Mouse (Mus musculus) E14TG2a.4 (cell line): ENCODE data around the gene Sox12.
A peak's percentile ranks its signal among the peaks of the same experiment; 100 is the strongest.

Source experiments
- H3K27me3 ChIP-seq: 2 replicates; pipeline ENCODE4 v1.6.1; 2014; ENCODE audit warnings: low read length, control low read depth; ENCODE audit not compliant: insufficient read depth
- H3K36me3 ChIP-seq: 2 replicates; pipeline ENCODE4 v1.6.1; 2014; ENCODE audit warnings: low read length, control low read depth; ENCODE audit not compliant: insufficient read depth
- H3K4me1 ChIP-seq: replicated peaks from 2 replicates; pipeline ENCODE4 v1.6.1; 2014; ENCODE audit warnings: low read depth, low read length, control low read depth
- H3K4me3 ChIP-seq: replicated peaks from 2 replicates; pipeline ENCODE4 v1.5.1; 2014; ENCODE audit warnings: mild to moderate bottlenecking, low read length
- H3K9me3 ChIP-seq: 2 replicates; pipeline ENCODE4 v1.6.1; 2014; ENCODE audit warnings: low read length, control low read depth
- CTCF ChIP-seq: conservative IDR thresholded peaks from 2 replicates; pipeline ENCODE4 v1.5.1; 2014; ENCODE audit warnings: low read length
- NANOG ChIP-seq: IDR thresholded peaks from 2 replicates; pipeline ENCODE4 v1.6.1; 2014; ENCODE audit warnings: borderline replicate concordance, low read length, mixed read lengths
- POU5F1 ChIP-seq: IDR thresholded peaks from 2 replicates; pipeline ENCODE4 v1.6.1; 2014; ENCODE audit warnings: low read length, borderline replicate concordance

The Sox12 gene

GRCm38 (mm10) chr2:152373547-152373946 is 24.3 kb downstream of the Sox12 start:
- Histone ChIP-seq H3K9me3 (no peaks in the 10 kb centered on the region), H3K27me3 (peaks cover 14% of the 10 kb centered on the region), H3K4me1 (peaks cover 54% of the 10 kb centered on the region), H3K36me3 (no peaks in the 10 kb centered on the region), H3K4me3 (no peak overlapping the region)
- TF ChIP-seq CTCF (no peak), POU5F1 (no peak), NANOG (no peak)

GRCm38 (mm10) chr2:152372661-152373060 is 25.2 kb downstream of the Sox12 start:
- peaks cover 63% of the 10 kb centered on the region for H3K4me1 ChIP-seq
- no peaks in the 10 kb centered on the region for H3K9me3 ChIP-seq
- H3K36me3 ChIP-seq = no peaks in the 10 kb centered on the region
- peaks cover 14% of the 10 kb centered on the region for H3K27me3 ChIP-seq
- TF ChIP-seq NANOG (no peak), POU5F1 (no peak), CTCF (no peak)
- H3K4me3 ChIP-seq = no peak overlapping the region

GRCm38 (mm10) chr2:152372104-152372503 is 25.8 kb downstream of the Sox12 start:
- peaks cover 10% of the 10 kb centered on the region for H3K27me3 ChIP-seq
- H3K36me3 ChIP-seq = no peaks in the 10 kb centered on the region
- H3K4me3 ChIP-seq = no peak overlapping the region
- peaks cover 63% of the 10 kb centered on the region for H3K4me1 ChIP-seq
- TF ChIP-seq POU5F1 (no peak), NANOG (no peak), CTCF (no peak)
- H3K9me3 ChIP-seq = no peaks in the 10 kb centered on the region

- Histone ChIP-seq H3K36me3 (no peaks in the 10 kb centered on the region), H3K27me3 (peaks cover 10% of the 10 kb centered on the region), H3K4me3 (peak overlapping the region; percentile 72; the same call in 1 of the 2 replicates), H3K4me1 (peaks cover 60% of the 10 kb centered on the region), H3K9me3 (no peaks in the 10 kb centered on the region)
- TF ChIP-seq POU5F1 (no peak), CTCF (peak; percentile 86), NANOG (no peak)
Observed at GRCm38 (mm10) chr2:152368532-152369140, 29.2 kb downstream of the Sox12 start.

- H3K4me1 ChIP-seq = peaks cover 64% of the 10 kb centered on the region
- H3K9me3 ChIP-seq = no peaks in the 10 kb centered on the region
- H3K4me3 ChIP-seq = no peak overlapping the region
- no peak for TF ChIP-seq POU5F1
- TF ChIP-seq CTCF = no peak
- no peak for TF ChIP-seq NANOG
- no peaks in the 10 kb centered on the region for H3K36me3 ChIP-seq
- peaks cover 10% of the 10 kb centered on the region for H3K27me3 ChIP-seq
Observed at GRCm38 (mm10) chr2:152367917-152368316, 29.9 kb downstream of the Sox12 start.

DNA sequence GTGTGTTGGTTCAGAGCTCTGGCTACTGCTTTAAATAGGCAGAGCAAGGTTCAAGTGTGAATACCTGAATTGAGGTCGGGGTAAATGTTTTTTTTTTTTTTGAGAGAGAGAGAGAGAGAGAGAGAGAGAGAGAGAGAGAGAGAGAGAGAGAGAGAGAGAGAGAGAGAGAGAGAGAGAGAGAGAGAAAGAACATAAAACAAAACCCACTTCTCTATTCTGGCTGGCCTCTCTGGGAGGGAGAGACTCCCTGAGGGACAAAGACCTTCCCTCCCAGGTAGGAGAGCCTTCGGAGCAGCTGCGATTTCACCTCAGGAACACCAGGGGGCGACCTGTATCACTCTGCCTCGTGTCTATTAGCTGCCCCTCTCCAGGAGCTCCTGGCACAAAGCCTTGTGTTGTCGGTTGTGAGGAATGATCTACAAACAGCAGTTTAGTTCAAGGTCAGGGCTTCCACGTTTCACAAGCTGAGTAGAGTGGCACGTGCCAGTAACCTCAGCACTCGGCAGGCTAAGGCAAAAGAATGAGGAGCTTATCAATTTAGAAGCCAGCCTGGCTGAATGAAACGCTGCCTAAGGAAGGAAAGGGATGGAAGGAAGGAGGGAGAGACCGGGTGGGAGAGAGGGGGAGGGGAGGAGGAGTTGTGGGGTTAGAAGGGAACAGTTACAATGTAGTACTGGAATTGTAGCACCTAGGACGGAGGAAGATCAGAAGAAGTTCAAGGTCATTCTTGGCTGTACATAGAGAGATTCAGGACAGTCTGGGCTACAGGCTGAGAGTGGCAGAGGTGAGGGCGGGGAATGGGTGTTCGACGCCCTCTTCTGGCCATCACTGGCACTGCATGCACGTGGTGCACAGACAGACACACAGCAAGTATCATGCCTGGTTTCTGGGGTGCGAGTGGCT is 34.4 kb downstream of the Sox12 start:
- Histone ChIP-seq H3K36me3 (no peaks in the 10 kb centered on the region), H3K27me3 (no peaks in the 10 kb centered on the region), H3K4me3 (peak overlapping the region; percentile 59), H3K4me1 (peaks cover 73% of the 10 kb centered on the region), H3K9me3 (no peaks in the 10 kb centered on the region)
- TF ChIP-seq CTCF = peak; percentile 93
- no peak for TF ChIP-seq NANOG

GRCm38 (mm10) chr2:152361193-152361592 is 36.7 kb downstream of the Sox12 start:
- Histone ChIP-seq H3K4me1 (peaks cover 68% of the 10 kb centered on the region), H3K27me3 (no peaks in the 10 kb centered on the region), H3K4me3 (no peak overlapping the region), H3K36me3 (peaks cover 4% of the 10 kb centered on the region; the same call in 1 of the 2 replicates), H3K9me3 (no peaks in the 10 kb centered on the region)
- TF ChIP-seq CTCF = no peak

GRCm38 (mm10) chr2:152360271-152360775 is 37.5 kb downstream of the Sox12 start:
- Histone ChIP-seq H3K4me1 (peaks cover 69% of the 10 kb centered on the region), H3K9me3 (no peaks in the 10 kb centered on the region), H3K36me3 (peaks cover 4% of the 10 kb centered on the region; the same call in 1 of the 2 replicates), H3K27me3 (no peaks in the 10 kb centered on the region), H3K4me3 (no peak overlapping the region)
- no peak for TF ChIP-seq NANOG
- no peak for TF ChIP-seq CTCF
- no peak for TF ChIP-seq POU5F1
